Mouse (Mus musculus) cerebellum, adult 2 months (tissue): ENCODE results near the gene Fxyd5. TPM values are rescaled to one million over a fixed set of nuclear protein-coding genes. Genes with fewer than 3 reads are reported as not detected.

Source experiments
- DNase-seq, 2 experiments: peaks; one replicate each; pipeline ENCODE4 v3.0.0; 2021
- H3K27ac ChIP-seq: fragments of 200-500 bp; 2 replicates; pipeline ENCODE4 v1.5.1; 2012; ENCODE audit warnings: low read length, control low read depth, inconsistent platforms; ENCODE audit not compliant: insufficient read depth
- H3K27me3 ChIP-seq: fragments of 200-500 bp; 2 replicates; pipeline ENCODE4 v1.6.1; 2012; ENCODE audit warnings: inconsistent platforms, mild to moderate bottlenecking, low read length, moderate library complexity; ENCODE audit not compliant: control insufficient read depth, insufficient read depth
- H3K4me1 ChIP-seq: fragments of 200-500 bp; 2 replicates; pipeline ENCODE4 v1.6.1; 2011; ENCODE audit warnings: low read length; ENCODE audit not compliant: control insufficient read depth, insufficient read depth
- H3K4me3 ChIP-seq: fragments of 200-500 bp; replicated peaks from 2 replicates; pipeline ENCODE3; 2011; ENCODE audit warnings: mild to moderate bottlenecking, low read depth, low read length, control low read depth; ENCODE audit not compliant: insufficient read depth
- CTCF ChIP-seq: fragments of 200-500 bp; IDR thresholded peaks from 2 replicates; pipeline ENCODE4 v1.5.1; 2011; ENCODE audit warnings: low read depth, mild to moderate bottlenecking, control low read depth, low read length, moderate library complexity, borderline replicate concordance; ENCODE audit not compliant: insufficient read depth
- POLR2A ChIP-seq: fragments of 200-500 bp; IDR thresholded peaks from 2 replicates; pipeline ENCODE4 v1.6.1; 2011; ENCODE audit warnings: low read length, control low read depth, borderline replicate concordance; ENCODE audit not compliant: insufficient read depth
- WGBS: fragments of 180-500 bp; shearing (Covaris S2); methylation state at CpG from one replicate; pipeline ENCODE4 v1.1.7; 2018; 5-methylcytosine and 5-hydroxymethylcytosine counted together
- polyA plus RNA-seq: library from polyadenylated mRNA; depleted of rRNA; stranded (reverse); fragments of >200 nt; gene quantifications from 2 replicates; pipeline ENCODE4 v1.2.3, GENCODE M21; 2012; rRNA removed

Gene Fxyd5
- polyA plus RNA-seq, 1 experiment: 9.0 TPM

DNA sequence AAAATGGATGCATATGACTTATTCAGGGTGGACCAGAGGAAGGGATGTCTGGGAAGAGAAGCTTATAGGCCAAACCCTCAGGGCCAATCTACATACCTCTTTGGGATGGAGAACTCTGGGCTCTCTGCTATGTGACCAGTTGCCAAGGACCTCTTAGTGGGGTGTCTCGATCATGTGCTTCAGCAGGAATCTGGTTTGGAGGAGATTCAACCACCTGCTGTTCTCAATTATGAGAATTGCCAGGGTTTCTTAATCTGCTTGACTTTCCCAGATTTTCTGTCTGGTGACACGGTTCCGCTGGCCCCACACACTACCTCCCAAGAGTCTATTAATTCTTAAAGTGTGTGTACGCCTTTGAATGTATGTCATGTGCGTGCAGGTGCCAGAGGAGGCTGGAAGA is 48.3 kb downstream of the Fxyd5 start:
- H3K27ac ChIP-seq: no peak overlapping the region
- TF ChIP-seq CTCF (no peak), POLR2A (no peak)
- no peaks in the 10 kb centered on the region for H3K4me1 ChIP-seq
- H3K4me3 ChIP-seq: no peak overlapping the region
- DNase-seq: peak; percentile 14 to 38
- no peaks in the 10 kb centered on the region for H3K27me3 ChIP-seq
- 7% methylated on average over 5 of the region's 5 CpGs for WGBS

DNA sequence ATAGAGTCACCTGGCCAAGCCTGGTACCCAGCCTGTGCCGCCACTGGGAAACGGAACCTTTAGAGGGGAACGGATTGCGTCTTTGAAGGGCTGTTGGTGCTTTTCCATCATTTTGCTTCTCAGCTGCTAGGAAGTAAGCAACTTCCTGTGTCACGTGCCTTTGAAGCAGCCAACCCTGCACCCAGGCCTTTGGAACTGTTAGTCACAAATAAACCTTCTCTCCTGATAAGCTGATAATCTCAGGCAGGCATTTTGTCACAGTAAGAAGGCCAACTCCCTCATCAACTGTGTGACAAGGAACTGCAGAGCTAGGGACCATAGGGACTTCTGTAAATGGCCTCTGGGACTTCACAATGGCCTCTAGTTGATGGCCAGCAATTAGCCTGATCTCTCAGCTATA is 50.1 kb downstream of the Fxyd5 start:
- no peak for DNase-seq
- TF ChIP-seq CTCF (no peak), POLR2A (no peak)
- H3K27ac ChIP-seq: no peak overlapping the region
- H3K27me3 ChIP-seq: no peaks in the 10 kb centered on the region
- no peak overlapping the region for H3K4me3 ChIP-seq
- no peaks in the 10 kb centered on the region for H3K4me1 ChIP-seq
- 56% methylated on average over 5 of the region's 5 CpGs for WGBS

DNA sequence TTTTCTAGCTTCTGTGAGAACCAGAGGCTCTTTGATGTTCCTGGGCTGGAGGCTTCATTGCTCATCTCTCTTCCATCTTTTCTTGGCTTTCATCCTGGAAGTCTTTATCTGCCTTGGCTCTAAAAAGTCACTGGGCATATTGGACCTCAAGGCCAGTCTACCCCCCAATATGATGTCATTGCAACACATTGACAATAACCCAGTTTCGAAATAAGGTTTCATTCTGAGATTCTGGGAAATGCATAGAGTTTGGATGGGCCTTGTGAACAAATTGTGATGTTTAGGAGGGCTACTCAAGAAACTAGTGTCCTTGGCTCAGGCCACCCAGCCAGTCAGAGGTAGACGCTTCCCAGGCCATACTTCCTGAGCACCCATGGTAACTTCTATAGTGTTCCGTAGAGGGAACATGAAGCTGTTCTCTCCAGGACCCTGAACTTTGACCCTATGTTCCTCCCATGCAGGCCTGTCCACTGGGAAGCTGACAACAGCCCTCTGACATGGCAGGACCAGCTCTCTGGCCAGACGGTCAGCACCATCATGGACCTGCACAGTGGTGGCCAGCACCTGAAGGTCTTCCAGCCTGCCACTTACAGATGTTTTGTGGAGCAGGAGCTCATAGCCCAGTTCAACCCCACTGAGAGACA is 53.6 kb downstream of the Fxyd5 start:
- DNase-seq: no peak
- Histone ChIP-seq H3K27me3 (no peaks in the 10 kb centered on the region; the same call in 1 of the 2 replicates), H3K4me3 (no peak overlapping the region), H3K27ac (no peak overlapping the region), H3K4me1 (no peaks in the 10 kb centered on the region)
- TF ChIP-seq CTCF: no peak
- no peak for TF ChIP-seq POLR2A
- WGBS: 74% methylated on average over 4 of the region's 4 CpGs

DNA sequence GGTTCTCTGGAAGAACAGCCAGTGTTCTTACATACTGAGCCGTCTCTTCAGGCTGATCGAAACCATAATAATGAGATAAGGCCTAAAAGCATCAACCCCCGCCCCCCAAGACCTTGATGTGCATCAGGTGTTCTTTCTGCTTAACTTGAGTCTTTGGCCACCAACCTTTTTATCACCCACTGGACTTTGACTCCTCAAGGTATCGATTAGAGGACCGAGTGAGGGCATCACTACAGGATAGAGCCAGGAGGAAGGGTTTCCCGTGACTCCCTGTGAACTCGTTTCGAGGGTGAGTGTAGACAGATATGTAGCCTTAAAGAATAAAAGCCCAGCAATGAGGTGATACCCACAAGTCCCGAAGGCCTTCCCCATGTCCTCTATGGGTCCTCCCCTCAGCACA is 56.9 kb downstream of the Fxyd5 start:
- Histone ChIP-seq H3K4me1 (no peaks in the 10 kb centered on the region), H3K27me3 (no peaks in the 10 kb centered on the region; the same call in 1 of the 2 replicates), H3K27ac (no peak overlapping the region), H3K4me3 (no peak overlapping the region)
- 84% methylated on average over 9 of the region's 9 CpGs for WGBS
- DNase-seq: no peak
- TF ChIP-seq POLR2A (no peak), CTCF (no peak)

Other genes with a start within 250 kb of the Fxyd5 start
- 0.03 TPM in 1 of 2 replicates, not detected in the other for gene Ffar2, start 218.7 kb downstream of the Fxyd5 start, polyA plus RNA-seq
- gene Ffar3, start 186.3 kb downstream of the Fxyd5 start, polyA plus RNA-seq: not detected in 2 replicates
- not detected in 2 replicates for gene Ffar1, start 180.9 kb downstream of the Fxyd5 start, polyA plus RNA-seq
- 0.11 and 0.19 TPM in 2 replicates for gene Cd22, start 162.1 kb downstream of the Fxyd5 start, polyA plus RNA-seq
- gene Mag, start 127.6 kb downstream of the Fxyd5 start, polyA plus RNA-seq: 683 and 783 TPM in 2 replicates
- gene Hamp2, start 117.8 kb downstream of the Fxyd5 start, polyA plus RNA-seq: not detected in 2 replicates
- not detected in 2 replicates for gene Hamp, start 98.4 kb downstream of the Fxyd5 start, polyA plus RNA-seq
- 226 and 230 TPM in 2 replicates for gene Usf2, start 85.7 kb downstream of the Fxyd5 start, polyA plus RNA-seq
- 9.2 and 9.4 TPM in 2 replicates for gene Lsr, start 69.0 kb downstream of the Fxyd5 start, polyA plus RNA-seq
- gene Fam187b, start 68.7 kb downstream of the Fxyd5 start, polyA plus RNA-seq: 0.13 and 0.29 TPM in 2 replicates
- gene Fxyd7, start 9.0 kb upstream of the Fxyd5 start, polyA plus RNA-seq: 72.5 and 99.7 TPM in 2 replicates
- 202 and 222 TPM in 2 replicates for gene Fxyd1, start 14.7 kb upstream of the Fxyd5 start, polyA plus RNA-seq
- 48.9 and 54.2 TPM in 2 replicates for gene Lgi4, start 16.9 kb upstream of the Fxyd5 start, polyA plus RNA-seq
- gene Fxyd3, start 34.2 kb upstream of the Fxyd5 start, polyA plus RNA-seq: 1.3 and 1.4 TPM in 2 replicates
- gene Hpn, start 72.8 kb upstream of the Fxyd5 start, polyA plus RNA-seq: 9.4 and 10.8 TPM in 2 replicates
- 1,376 and 1,380 TPM in 2 replicates for gene Scn1b, start 84.5 kb upstream of the Fxyd5 start, polyA plus RNA-seq
- gene Gramd1a, start 113.4 kb upstream of the Fxyd5 start, polyA plus RNA-seq: 148 and 153 TPM in 2 replicates
- not detected in 2 replicates for gene Scgb2b2, start 248.0 kb upstream of the Fxyd5 start, polyA plus RNA-seq
- not detected in 2 replicates for gene Scgb1b2, start 249.3 kb upstream of the Fxyd5 start, polyA plus RNA-seq